ENCODE assay signal across 7 mouse cellular contexts in genomic region chr5:147430361-147430935, GRCm38 (mm10). TPM values are rescaled to one million over a fixed set of nuclear protein-coding genes. Genes with fewer than 3 reads are reported as not detected.
DNase-seq lines count a peak whose midpoint lies in the region; ATAC-seq and TF ChIP-seq lines count a peak whose summit lies in the region.

No protein-coding gene starts in this region.

- ATAC-seq in activated CD4-positive, CD25-positive, alpha-beta regulatory T cell, adult 4 months: peak; percentile 10

- peaks cover 22% of the 10 kb centered on the region for H3K36me3 ChIP-seq in E14TG2a.4 (ENCODE audit: insufficient read depth, low read length)

- intact Hi-C loops in left cerebral cortex, adult 2 months (cut with DNase I): loop anchor here (5.0 kb wide), 2 partner anchors 107 to 432 kb away; partner anchors contain the start of gene Pomp

- no peaks in the 10 kb centered on the region for H3K27me3 ChIP-seq in E14TG2a.4 (ENCODE audit: insufficient read depth, low read length)

- H3K4me3 ChIP-seq in E14TG2a.4 (replicated peaks; ENCODE audit: low read length): peak overlapping the region; percentile 90
- peak overlapping the region; percentile 91 for H3K4me3 ChIP-seq in embryonic fibroblast, embryonic 13.5 days (ENCODE audit: insufficient read depth, low read length)
- H3K4me3 ChIP-seq in left cerebral cortex, adult 2 months: peak overlapping the region; percentile 77

- no peak for TF ChIP-seq POLR2A in embryonic fibroblast, embryonic 13.5 days (IDR thresholded peaks at IDR 0.05; ENCODE audit: low read depth, low read length)

- H3K4me1 ChIP-seq in E14TG2a.4 (replicated peaks; ENCODE audit: low read depth, low read length): peaks cover 43% of the 10 kb centered on the region
- peaks cover 11% of the 10 kb centered on the region; the same call in 1 of the 2 replicates for H3K4me1 ChIP-seq in embryonic fibroblast, embryonic 13.5 days (ENCODE audit: control insufficient read depth, insufficient read depth, low read length)

- peak; percentile 64 for DNase-seq in heart, postnatal 4 days
- peak; percentile 48 to 59 for DNase-seq in left cerebral cortex, adult 2 months (ENCODE audit: extremely low spot score in 1 of 2, low spot score in 2 of 2)
- DNase-seq in lung, postnatal 4 days: peak; percentile 59 to 68
- DNase-seq in right cerebral cortex, postnatal 36 days (ENCODE audit: low spot score in 2 of 2): peak; percentile 23 to 29

- no peaks in the 10 kb centered on the region for H3K9me3 ChIP-seq in E14TG2a.4 (ENCODE audit: low read length)

- peak overlapping the region; percentile 71 for H3K27ac ChIP-seq in embryonic fibroblast, embryonic 13.5 days (ENCODE audit: insufficient read depth, low read length)
- peak overlapping the region; percentile 99 for H3K27ac ChIP-seq in left cerebral cortex, adult 2 months

- no peak for TF ChIP-seq CTCF in E14TG2a.4 (conservative IDR thresholded peaks at IDR 0.05; ENCODE audit: low read length)
- TF ChIP-seq CTCF in embryonic fibroblast, embryonic 13.5 days (IDR thresholded peaks at IDR 0.05; ENCODE audit: borderline replicate concordance, insufficient read depth, low read length): no peak
- TF ChIP-seq CTCF in left cerebral cortex, adult 2 months (IDR thresholded peaks at IDR 0.05): no peak

RNA-seq across cellular contexts. Expression of gene Pan3, which starts 0.5 kb away (rescaled TPM):
- polyA plus RNA-seq in activated CD4-positive, CD25-positive, alpha-beta regulatory T cell, adult 4 months (2017; shearing (Covaris generic)): 100 to 1,000 TPM; 135 to 188 TPM
- 70.4 and 105 TPM in 2 replicates for polyA plus RNA-seq in embryonic fibroblast, embryonic 13.5 days (2011; ENCODE audit: insufficient read length, low read depth, missing spikeins)
- total RNA-seq in heart, postnatal 4 days (2021): 10 to 100 TPM; 57.2 to 58.4 TPM
- 10 to 100 TPM; 92.7 to 99.7 TPM for total RNA-seq in left cerebral cortex, adult 2 months (2021)

RNA-seq across cellular contexts. Expression of gene Flt3, which starts 30.2 kb away (rescaled TPM):
- polyA plus RNA-seq in activated CD4-positive, CD25-positive, alpha-beta regulatory T cell, adult 4 months (2017; shearing (Covaris generic)): under 1 TPM in 1 of 2 experiments, not detected in 1; 0.13 TPM
- polyA plus RNA-seq in embryonic fibroblast, embryonic 13.5 days (2011; ENCODE audit: insufficient read length, low read depth, missing spikeins): not detected in 2 replicates
- not detected for total RNA-seq in heart, postnatal 4 days (2021)
- total RNA-seq in left cerebral cortex, adult 2 months (2021): 1 to 10 TPM; 7.2 to 8.0 TPM

Comparison
In these comparisons a context has a peak if more than half of its experiments do, and no peak if none do; other contexts are left out.
1. Peak in every context shown above with its lines: DNase-seq, ATAC-seq, H3K4me3 ChIP-seq and H3K27ac ChIP-seq.
2. RNA of gene Flt3, which starts 30.2 kb away (total RNA-seq): 7.2 to 8.0 TPM in left cerebral cortex, adult 2 months; not detected in heart, postnatal 4 days; every median in the first group is over 4 times any median in the second.